Comparison of ENCODE assay signal across 22 mouse cellular contexts in the genomic region with DNA sequence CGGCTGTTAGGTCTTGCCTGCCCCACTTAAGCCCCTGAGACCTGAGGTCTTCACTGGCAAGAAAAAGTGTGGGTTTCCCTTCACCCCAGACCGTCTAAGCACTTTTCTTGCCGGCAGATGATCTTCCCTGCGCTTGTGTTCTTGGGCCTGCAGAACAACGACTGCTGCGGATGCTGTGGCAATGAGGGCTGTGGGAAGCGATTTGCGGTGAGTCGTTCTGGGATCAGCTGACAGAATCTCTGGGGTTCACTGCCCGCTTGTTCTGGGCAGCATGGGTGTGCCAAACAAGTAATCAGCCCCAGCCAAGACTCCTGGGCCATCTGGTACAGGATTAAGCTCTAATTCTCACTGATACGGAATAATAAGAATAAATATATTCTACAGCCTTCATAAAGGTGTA. TPM values are rescaled to one million over a fixed set of nuclear protein-coding genes. Genes with fewer than 3 reads are reported as not detected.
DNase-seq lines count a peak whose midpoint lies in the region; ATAC-seq and TF ChIP-seq lines count a peak whose summit lies in the region.
"Had no signal": no experiment of that assay in that cellular context is flagged by ENCODE, and none has a peak within 500 bp of the region (broad histone marks: within the 10 kb centered on the region; RNA-seq: fewer than 3 reads in every experiment).

No protein-coding gene starts in this region.

- no peak overlapping the region for H3K4me3 ChIP-seq in heart, embryonic 16.5 days (ENCODE audit: low read length)
- 0 out of 2 replicates have a peak overlapping the region, but pooled peaks have one; percentile 10 for H3K4me3 ChIP-seq in intestine, embryonic 14.5 days (ENCODE audit: low read depth, low read length)
- 0 out of 2 replicates have a peak overlapping the region, but pooled peaks have one; percentile 12 for H3K4me3 ChIP-seq in intestine, embryonic 16.5 days (ENCODE audit: low read length)
- H3K4me3 ChIP-seq in liver, postnatal 0 days (ENCODE audit: low read depth, low read length) = peak overlapping the region; percentile 49
- H3K4me3 ChIP-seq: embryonic facial prominence, embryonic 12.5 days; forebrain, embryonic 13.5 days; limb, embryonic 12.5 days; midbrain, embryonic 12.5 days; stomach, embryonic 15.5 days had no signal

- 94% methylated on average over 11 of the region's 11 CpGs for WGBS in heart, embryonic 16.5 days
- 75% methylated on average over 11 of the region's 11 CpGs for WGBS in intestine, embryonic 14.5 days
- WGBS in intestine, embryonic 16.5 days = 73% methylated on average over 11 of the region's 11 CpGs
- 71% methylated on average over 11 of the region's 11 CpGs for WGBS in liver, postnatal 0 days (ENCODE audit: insufficient replicate concordance)

- H3K27ac ChIP-seq in heart, embryonic 16.5 days (ENCODE audit: low read length) = peak overlapping the region; percentile 24
- no peak overlapping the region for H3K27ac ChIP-seq in intestine, embryonic 14.5 days (ENCODE audit: low read depth)
- no peak overlapping the region for H3K27ac ChIP-seq in intestine, embryonic 16.5 days (ENCODE audit: low read length)
- peak overlapping the region; percentile 95 for H3K27ac ChIP-seq in liver, postnatal 0 days (ENCODE audit: low read depth)
- H3K27ac ChIP-seq: embryonic facial prominence, embryonic 12.5 days; forebrain, embryonic 13.5 days; hindbrain, postnatal 0 days; limb, embryonic 12.5 days; midbrain, embryonic 12.5 days; stomach, embryonic 15.5 days had no signal

- H3K36me3 ChIP-seq in heart, embryonic 16.5 days (ENCODE audit: control insufficient read depth, insufficient read depth) = no peaks in the 10 kb centered on the region
- H3K36me3 ChIP-seq in intestine, embryonic 14.5 days (ENCODE audit: control insufficient read depth, insufficient read depth, low read length) = no peaks in the 10 kb centered on the region
- H3K36me3 ChIP-seq in intestine, embryonic 16.5 days (ENCODE audit: control insufficient read depth, insufficient read depth, low read length) = no peaks in the 10 kb centered on the region
- H3K36me3 ChIP-seq in liver, postnatal 0 days (replicated peaks; ENCODE audit: insufficient read depth, low read length) = no peaks in the 10 kb centered on the region
- H3K36me3 ChIP-seq: embryonic facial prominence, embryonic 12.5 days; limb, embryonic 12.5 days; midbrain, embryonic 12.5 days; stomach, embryonic 15.5 days had no signal

- H3K9ac ChIP-seq in heart, embryonic 16.5 days (ENCODE audit: low read length) = no peak overlapping the region
- H3K9ac ChIP-seq in intestine, embryonic 14.5 days (ENCODE audit: low read length) = no peak overlapping the region
- 0 out of 2 replicates have a peak overlapping the region, but pooled peaks have one; percentile 4 for H3K9ac ChIP-seq in intestine, embryonic 16.5 days (ENCODE audit: low read depth, low read length)
- peak overlapping the region; percentile 80 for H3K9ac ChIP-seq in liver, postnatal 0 days (replicated peaks)
- H3K9ac ChIP-seq: embryonic facial prominence, embryonic 12.5 days; forebrain, embryonic 13.5 days; limb, embryonic 12.5 days; lung, embryonic 14.5 days; midbrain, embryonic 12.5 days; stomach, embryonic 15.5 days had no signal

- no peak for DNase-seq in heart, adult 11 months
- DNase-seq in intestine, embryonic 14.5 days (ENCODE audit: low spot score) = peak; percentile 51
- DNase-seq in liver, postnatal 0 days = peak; percentile 32
- no peak for DNase-seq in thymus, postnatal 4 days
- DNase-seq in MN1 (ENCODE audit: low spot score) = no peak
- DNase-seq: adrenal gland, postnatal 10 days; cerebellum, adult 8-10 months; gastrocnemius, postnatal 36 days; kidney, adult 8-10 months; kidney, postnatal 14 days; lung, embryonic 14.5 days; right cerebral cortex, postnatal 14 days; thymus, postnatal 25 days had no signal

- peaks cover 30% of the 10 kb centered on the region for H3K4me1 ChIP-seq in heart, embryonic 16.5 days (ENCODE audit: control insufficient read depth, insufficient read depth, low read length)
- H3K4me1 ChIP-seq in intestine, embryonic 14.5 days (replicated peaks; ENCODE audit: control insufficient read depth, insufficient read depth, low read length) = 0 out of 2 replicates have a peak, but pooled peaks cover 2% of the 10 kb centered on the region
- H3K4me1 ChIP-seq in intestine, embryonic 16.5 days (ENCODE audit: control insufficient read depth, insufficient read depth, low read length) = peaks cover 2% of the 10 kb centered on the region; the same call in 1 of the 2 replicates
- H3K4me1 ChIP-seq in liver, postnatal 0 days (ENCODE audit: insufficient read depth) = peaks cover 2% of the 10 kb centered on the region; the same call in 1 of the 2 replicates
- H3K4me1 ChIP-seq: forebrain, embryonic 13.5 days; midbrain, embryonic 12.5 days; stomach, embryonic 15.5 days had no signal

- no peak for TF ChIP-seq EP300 in liver, postnatal 0 days (IDR thresholded peaks at IDR 0.05; ENCODE audit: low read depth)

- H3K27me3 ChIP-seq in heart, embryonic 16.5 days (ENCODE audit: control insufficient read depth, insufficient read depth, low read length) = no peaks in the 10 kb centered on the region
- H3K27me3 ChIP-seq in intestine, embryonic 14.5 days (replicated peaks; ENCODE audit: control insufficient read depth, insufficient read depth, low read length) = no peaks in the 10 kb centered on the region
- no peaks in the 10 kb centered on the region for H3K27me3 ChIP-seq in intestine, embryonic 16.5 days (replicated peaks; ENCODE audit: control insufficient read depth, insufficient read depth, low read length)
- no peaks in the 10 kb centered on the region for H3K27me3 ChIP-seq in liver, postnatal 0 days (ENCODE audit: insufficient read depth, low read length)
- H3K27me3 ChIP-seq: embryonic facial prominence, embryonic 12.5 days; forebrain, embryonic 13.5 days; limb, embryonic 12.5 days; midbrain, embryonic 12.5 days; stomach, embryonic 15.5 days had no signal

- H3K4me2 ChIP-seq in heart, embryonic 16.5 days (ENCODE audit: low read depth, low read length) = no peak overlapping the region
- H3K4me2 ChIP-seq in intestine, embryonic 14.5 days (ENCODE audit: low read length) = peak overlapping the region; percentile 33
- H3K4me2 ChIP-seq in intestine, embryonic 16.5 days (ENCODE audit: low read depth, low read length) = 0 out of 2 replicates have a peak overlapping the region, but pooled peaks have one; percentile 10
- H3K4me2 ChIP-seq in liver, postnatal 0 days (ENCODE audit: low read depth, low read length) = peak overlapping the region; percentile 65
- H3K4me2 ChIP-seq: embryonic facial prominence, embryonic 12.5 days; forebrain, embryonic 13.5 days; limb, embryonic 12.5 days; lung, embryonic 14.5 days; midbrain, embryonic 12.5 days; stomach, embryonic 15.5 days had no signal

- no peaks in the 10 kb centered on the region for H3K9me3 ChIP-seq in heart, embryonic 16.5 days (replicated peaks; ENCODE audit: control insufficient read depth, low read length)
- H3K9me3 ChIP-seq in intestine, embryonic 14.5 days (ENCODE audit: control insufficient read depth, low read length) = no peaks in the 10 kb centered on the region
- H3K9me3 ChIP-seq in intestine, embryonic 16.5 days (ENCODE audit: control insufficient read depth, low read length) = no peaks in the 10 kb centered on the region
- H3K9me3 ChIP-seq in liver, postnatal 0 days (ENCODE audit: low read length) = no peaks in the 10 kb centered on the region
- H3K9me3 ChIP-seq: embryonic facial prominence, embryonic 12.5 days; forebrain, embryonic 13.5 days; limb, embryonic 12.5 days; midbrain, embryonic 12.5 days; stomach, embryonic 15.5 days had no signal

- no peak for TF ChIP-seq CTCF in liver, postnatal 0 days (IDR thresholded peaks at IDR 0.05; ENCODE audit: low read depth)

- no peak for ATAC-seq in heart, embryonic 16.5 days (replicated peaks; ENCODE audit: extremely low read depth, insufficient read depth, low FRiP score)
- ATAC-seq in intestine, embryonic 14.5 days (replicated peaks; ENCODE audit: low FRiP score, low TSS enrichment, low read depth) = no peak
- ATAC-seq in intestine, embryonic 16.5 days = no peak
- ATAC-seq in liver, postnatal 0 days = peak; percentile 18; the same call in 1 of the 2 replicates
- ATAC-seq: forebrain, embryonic 13.5 days; hindbrain, postnatal 0 days had no signal

RNA-seq across cellular contexts. Expression of gene Tm4sf4, which starts 1.2 kb away (rescaled TPM):
- polyA plus RNA-seq in heart, embryonic 16.5 days (2015; fragmentation: Nextera tagmentation; extraction: Ambion mirVana) = 0.64 and 0.77 TPM in 2 replicates
- polyA plus RNA-seq in intestine, embryonic 14.5 days (2014; fragmentation: Nextera tagmentation; extraction: Ambion mirVana) = 43.0 and 53.0 TPM in 2 replicates
- 43.9 and 44.7 TPM in 2 replicates for polyA plus RNA-seq in intestine, embryonic 16.5 days (2015; fragmentation: Nextera tagmentation; extraction: Ambion mirVana)
- polyA plus RNA-seq in liver, postnatal 0 days (2015; fragmentation: Nextera tagmentation; extraction: Ambion mirVana) = 243 and 252 TPM in 2 replicates
- polyA plus RNA-seq: embryonic facial prominence, embryonic 12.5 days; forebrain, embryonic 13.5 days; hindbrain, embryonic 11.5 days; lung, embryonic 14.5 days; midbrain, embryonic 12.5 days had no signal

Comparison
In these comparisons a context has a peak if more than half of its experiments do, and no peak if none do; other contexts are left out.
1. H3K9ac ChIP-seq: peak in intestine, embryonic 16.5 days (single experiment) and liver, postnatal 0 days (single experiment); none in heart, embryonic 16.5 days (single experiment) and intestine, embryonic 14.5 days (single experiment).
2. H3K27ac ChIP-seq: peak in heart, embryonic 16.5 days (single experiment) and liver, postnatal 0 days (single experiment); none in intestine, embryonic 14.5 days (single experiment) and intestine, embryonic 16.5 days (single experiment).
3. DNase-seq: peak in intestine, embryonic 14.5 days (single experiment) and liver, postnatal 0 days (single experiment); none in heart, adult 11 months (single experiment), thymus, postnatal 4 days (single experiment) and MN1 (single experiment).
4. RNA of gene Tm4sf4, which starts 1.2 kb away (polyA plus RNA-seq): 243 to 252 TPM in liver, postnatal 0 days, 43.0 to 53.0 TPM in intestine, embryonic 14.5 days and 43.9 to 44.7 TPM in intestine, embryonic 16.5 days; 0.64 to 0.77 TPM in heart, embryonic 16.5 days; every median in the first group is over 10 times any median in the second.